Mouse (Mus musculus) subcutaneous adipose tissue, adult 2 months (tissue): Measurements from ENCODE around the gene Lmo1. TPM values are rescaled to one million over a fixed set of nuclear protein-coding genes. Genes with fewer than 3 reads are reported as not detected.

Experiments used
- polyA plus RNA-seq: library from polyadenylated mRNA; depleted of rRNA; stranded (reverse); fragments of >200 nt; gene quantifications from 2 replicates; pipeline ENCODE4 v1.2.3, GENCODE M21; 2012; ENCODE audit warnings: low replicate concordance; rRNA removed

The Lmo1 gene
- polyA plus RNA-seq = 19.8 and 48.9 TPM in 2 replicates

DNA sequence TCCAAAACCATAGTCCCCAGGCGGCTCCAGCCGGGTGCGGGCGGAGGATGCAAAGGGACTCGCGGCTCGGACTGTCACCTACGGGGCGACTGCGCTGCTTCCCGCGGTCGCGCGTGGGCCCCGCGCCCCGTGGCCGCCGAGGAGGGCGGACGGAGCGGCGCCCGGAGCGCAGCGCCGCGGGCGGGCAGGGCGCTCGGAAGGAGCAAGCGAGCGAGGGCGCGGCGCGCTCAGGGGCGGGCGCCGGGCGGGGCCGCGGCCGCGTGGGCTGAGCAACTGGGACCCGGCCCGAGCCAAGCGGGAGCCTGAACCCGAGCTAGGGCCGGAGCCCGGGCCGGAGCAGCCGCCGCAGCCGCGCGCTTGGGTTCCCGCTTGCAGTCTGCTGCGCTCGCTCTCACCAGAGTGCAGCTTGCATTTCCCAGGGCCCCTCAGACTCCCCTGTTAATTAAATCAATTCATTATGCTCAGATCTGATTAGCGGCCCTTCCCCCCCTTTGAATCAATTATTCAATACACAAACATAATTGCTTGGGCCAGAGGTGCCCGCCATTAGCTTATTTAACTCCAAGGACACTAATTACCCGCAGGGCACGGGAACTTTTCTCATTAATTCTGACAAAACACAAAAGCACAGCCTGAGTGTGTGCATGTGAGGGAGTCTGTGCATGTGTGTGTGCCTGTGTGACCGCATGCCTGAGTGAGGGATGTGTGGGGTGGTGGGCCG, at the start of gene Lmo1:
Gene Lmo1 (minus strand): TSS at position 259 of the 721 bp plus-strand sequence.

Other genes with a start within 250 kb of the Lmo1 start
- gene Nlrp10, start 245.0 kb downstream of the Lmo1 start, polyA plus RNA-seq = 0.37 and 0.43 TPM in 2 replicates
- gene Eif3f, start 240.8 kb downstream of the Lmo1 start, polyA plus RNA-seq = 89.9 and 146 TPM in 2 replicates
- gene Tub, start 224.9 kb downstream of the Lmo1 start, polyA plus RNA-seq = 0.29 and 4.1 TPM in 2 replicates
- 0.82 and 3.7 TPM in 2 replicates for gene Ric3, start 91.9 kb downstream of the Lmo1 start, polyA plus RNA-seq